Mouse (Mus musculus) cortical plate, adult 2 months (tissue): Measurements from ENCODE around the gene Fbf1. TPM values are rescaled to one million over a fixed set of nuclear protein-coding genes. Genes with fewer than 3 reads are reported as not detected.
A peak's percentile ranks its signal among the peaks of the same experiment; 100 is the strongest.

Source experiments
- H3K27ac ChIP-seq: fragments of 200-500 bp; 2 replicates; pipeline ENCODE4 v1.5.1; 2012; ENCODE audit warnings: low read length, control low read depth, inconsistent platforms; ENCODE audit not compliant: insufficient read depth
- H3K4me1 ChIP-seq: fragments of 200-500 bp; 2 replicates; pipeline ENCODE4 v1.6.1; 2011; ENCODE audit warnings: low read length; ENCODE audit not compliant: control insufficient read depth, insufficient read depth
- H3K4me3 ChIP-seq: fragments of 200-500 bp; 2 replicates; pipeline ENCODE4 v1.5.1; 2011; ENCODE audit warnings: mild to moderate bottlenecking, low read length, control low read depth; ENCODE audit not compliant: insufficient read depth
- CTCF ChIP-seq: fragments of 200-500 bp; IDR thresholded peaks from 2 replicates; pipeline ENCODE4 v1.5.1; 2011; ENCODE audit warnings: mild to moderate bottlenecking, control low read depth, low read length; ENCODE audit not compliant: insufficient read depth; ENCODE audit errors: extremely low read depth
- POLR2A ChIP-seq: fragments of 200-500 bp; IDR thresholded peaks from 2 replicates; pipeline ENCODE4 v1.6.1; 2011; ENCODE audit warnings: mild to moderate bottlenecking, low read length, control low read depth; ENCODE audit not compliant: insufficient read depth; ENCODE audit errors: extremely low read depth
- polyA plus RNA-seq: library from polyadenylated mRNA; depleted of rRNA; stranded (reverse); fragments of >200 nt; gene quantifications from 2 replicates; pipeline ENCODE4 v1.2.3, GENCODE M21; 2012

Gene Fbf1
- polyA plus RNA-seq, 1 experiment, result 103 TPM

DNA sequence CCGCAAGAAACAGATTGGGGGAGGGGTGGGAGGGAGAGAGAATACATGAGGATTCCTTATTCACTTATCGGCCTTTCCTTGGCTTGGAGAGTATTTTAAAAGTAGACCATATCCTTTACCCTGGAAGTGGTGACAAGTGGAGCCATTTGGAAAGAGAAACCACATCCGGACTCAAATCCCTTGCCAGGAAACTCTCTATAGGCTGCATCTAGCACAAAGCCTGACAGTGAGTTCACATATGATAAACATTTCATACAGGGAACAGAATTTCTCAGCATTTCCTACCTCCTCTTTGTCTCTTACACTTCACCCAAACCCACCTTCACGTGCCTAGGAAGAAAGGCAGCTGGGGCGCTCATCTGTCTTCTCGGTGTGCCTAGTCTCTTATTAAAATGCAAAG lies 734 bp downstream of the Fbf1 start:
- peak overlapping the region; percentile 51 for H3K4me3 ChIP-seq
- TF ChIP-seq POLR2A (no peak), CTCF (no peak)
- peaks cover 1% of the 10 kb centered on the region for H3K4me1 ChIP-seq
- no peak overlapping the region for H3K27ac ChIP-seq

DNA sequence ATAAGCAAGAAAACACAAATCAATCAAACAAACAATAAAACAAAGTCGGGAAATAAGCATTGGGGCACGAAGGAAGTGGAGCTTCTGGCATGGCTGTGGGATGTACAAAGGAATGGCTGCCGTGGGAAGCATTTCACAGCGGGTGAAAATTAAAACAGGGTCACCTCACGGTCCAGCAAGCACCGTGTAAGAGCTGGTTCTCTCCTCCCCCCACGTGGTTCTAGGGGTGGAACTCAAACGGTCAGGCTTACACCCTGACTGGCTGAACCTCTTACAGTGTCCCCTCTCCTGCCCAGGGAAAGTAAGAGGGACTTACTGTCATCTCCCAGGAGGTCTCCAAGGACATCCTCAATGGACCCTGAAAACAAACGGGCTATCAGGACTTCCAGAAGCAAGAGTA lies 5.0 kb downstream of the Fbf1 start:
- H3K4me1 ChIP-seq, result peaks cover 2% of the 10 kb centered on the region
- H3K27ac ChIP-seq, result no peak overlapping the region
- TF ChIP-seq CTCF (no peak), POLR2A (no peak)
- no peak overlapping the region for H3K4me3 ChIP-seq

DNA sequence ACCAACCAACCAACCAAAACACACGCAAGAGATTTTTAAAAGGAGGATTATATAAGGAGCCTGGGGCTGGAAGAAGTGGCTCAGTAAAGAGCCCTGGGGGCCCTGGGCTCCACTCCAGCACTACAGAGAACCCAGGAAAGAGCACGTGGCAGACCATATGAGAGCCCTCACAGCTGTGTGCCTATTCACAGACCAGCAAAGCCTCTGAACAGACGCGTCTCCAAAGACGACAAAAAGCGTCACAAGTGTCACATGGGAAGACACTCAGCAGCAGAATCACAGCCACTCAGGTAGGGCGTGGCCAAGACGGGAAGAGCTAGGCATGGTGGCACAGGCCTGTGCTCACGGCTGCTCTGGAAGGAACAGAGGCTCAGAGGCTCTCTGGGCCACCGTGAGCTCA lies 5.8 kb downstream of the Fbf1 start:
- Histone ChIP-seq H3K4me3 (no peak overlapping the region), H3K27ac (no peak overlapping the region), H3K4me1 (peaks cover 2% of the 10 kb centered on the region)
- peak; percentile 69; the same call in 1 of the 2 replicates for TF ChIP-seq POLR2A
- no peak for TF ChIP-seq CTCF

DNA sequence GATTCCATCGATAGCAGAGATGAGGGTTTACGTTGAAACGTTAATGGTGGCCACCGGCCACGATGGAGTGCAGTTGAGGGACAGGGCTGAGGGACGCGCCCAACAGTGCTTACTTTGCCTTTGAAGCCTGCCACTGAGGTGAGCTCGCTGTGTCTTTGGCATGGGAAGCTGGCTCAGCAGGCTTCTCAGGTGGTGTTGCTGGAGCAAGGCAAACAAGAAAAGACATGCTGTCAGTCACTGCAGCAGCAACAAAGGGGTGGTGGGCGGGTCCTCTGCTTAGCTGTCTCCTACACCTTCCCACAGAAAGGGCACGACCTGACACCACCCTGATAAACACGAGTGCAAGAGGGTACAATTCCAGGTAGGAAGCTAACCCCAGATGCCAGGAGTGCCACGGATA lies 6.7 kb downstream of the Fbf1 start:
- TF ChIP-seq POLR2A, result no peak
- no peak for TF ChIP-seq CTCF
- H3K4me1 ChIP-seq, result peaks cover 2% of the 10 kb centered on the region; the same call in 1 of the 2 replicates
- no peak overlapping the region for H3K4me3 ChIP-seq
- H3K27ac ChIP-seq, result no peak overlapping the region

DNA sequence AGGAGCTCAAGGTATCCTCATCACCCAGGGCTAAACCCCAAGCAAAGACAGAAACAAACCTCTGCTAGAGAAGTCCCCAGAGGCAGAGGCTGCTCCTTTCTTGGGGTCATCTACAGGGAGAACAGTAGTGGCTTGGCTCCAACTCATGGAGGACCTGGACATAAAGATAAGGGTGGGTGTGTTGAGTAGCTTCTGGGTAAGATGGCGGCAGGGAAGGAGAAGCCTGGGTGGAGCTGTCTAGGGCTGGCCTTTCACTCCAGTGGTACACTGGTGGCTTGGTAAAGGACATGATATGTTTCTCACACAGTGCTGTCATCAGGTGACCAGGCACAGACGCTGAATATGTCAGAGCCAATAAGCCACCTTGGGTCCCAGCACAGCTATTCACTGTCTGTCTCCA lies 17.0 kb downstream of the Fbf1 start:
- peaks cover 3% of the 10 kb centered on the region for H3K4me1 ChIP-seq
- TF ChIP-seq CTCF (no peak), POLR2A (no peak)
- H3K27ac ChIP-seq, result no peak overlapping the region
- no peak overlapping the region for H3K4me3 ChIP-seq

DNA sequence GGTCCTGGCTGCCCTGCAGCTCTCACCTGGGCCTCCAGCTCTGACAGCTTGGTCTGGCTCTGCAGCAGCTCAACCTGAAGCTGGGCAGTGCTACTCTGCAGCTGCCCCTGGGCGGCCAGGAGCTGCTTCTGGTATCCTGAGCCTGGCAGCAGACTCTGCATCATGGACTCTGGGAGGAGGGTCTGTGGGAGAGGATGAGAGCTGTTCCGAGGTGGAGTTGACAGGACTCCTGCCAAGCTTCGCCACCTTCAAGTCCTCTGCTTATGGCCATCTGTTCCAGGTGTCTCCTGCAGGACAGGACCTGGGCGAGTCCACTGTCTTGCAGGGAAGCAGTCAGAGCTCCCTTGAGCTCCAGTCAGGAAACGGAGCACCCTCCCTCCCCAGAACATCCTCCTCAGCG lies 18.6 kb downstream of the Fbf1 start:
- Histone ChIP-seq H3K4me3 (no peak overlapping the region), H3K27ac (no peak overlapping the region), H3K4me1 (peaks cover 6% of the 10 kb centered on the region)
- TF ChIP-seq CTCF, result no peak
- no peak for TF ChIP-seq POLR2A

DNA sequence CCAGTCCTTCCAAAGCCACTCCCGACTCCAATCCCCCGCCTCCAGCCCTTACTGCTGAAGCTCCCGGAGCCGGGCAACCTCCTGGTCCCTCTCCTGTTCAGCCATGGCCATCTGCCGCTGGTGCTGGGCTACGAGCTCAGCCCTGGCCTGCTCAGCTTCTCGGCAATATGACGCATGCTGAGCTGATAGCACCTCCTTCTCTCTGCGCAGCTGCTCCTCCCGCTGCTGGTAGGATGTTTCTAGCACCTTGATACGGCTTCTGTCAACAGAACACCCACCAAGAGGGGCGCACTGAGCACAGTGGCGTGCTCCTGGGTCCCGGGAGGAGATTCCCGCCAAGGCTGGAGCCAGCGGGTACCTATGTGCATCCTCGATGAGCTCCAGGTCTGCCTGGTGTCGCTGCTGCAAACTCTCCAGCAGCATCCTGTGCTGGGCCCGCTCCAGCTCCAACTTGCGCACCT lies 19.2 kb downstream of the Fbf1 start:
- Histone ChIP-seq H3K4me3 (no peak overlapping the region), H3K27ac (0 out of 2 replicates have a peak overlapping the region, but pooled peaks have one; percentile 24), H3K4me1 (peaks cover 6% of the 10 kb centered on the region)
- TF ChIP-seq CTCF (no peak), POLR2A (peak; percentile 14; the same call in 1 of the 2 replicates)

DNA sequence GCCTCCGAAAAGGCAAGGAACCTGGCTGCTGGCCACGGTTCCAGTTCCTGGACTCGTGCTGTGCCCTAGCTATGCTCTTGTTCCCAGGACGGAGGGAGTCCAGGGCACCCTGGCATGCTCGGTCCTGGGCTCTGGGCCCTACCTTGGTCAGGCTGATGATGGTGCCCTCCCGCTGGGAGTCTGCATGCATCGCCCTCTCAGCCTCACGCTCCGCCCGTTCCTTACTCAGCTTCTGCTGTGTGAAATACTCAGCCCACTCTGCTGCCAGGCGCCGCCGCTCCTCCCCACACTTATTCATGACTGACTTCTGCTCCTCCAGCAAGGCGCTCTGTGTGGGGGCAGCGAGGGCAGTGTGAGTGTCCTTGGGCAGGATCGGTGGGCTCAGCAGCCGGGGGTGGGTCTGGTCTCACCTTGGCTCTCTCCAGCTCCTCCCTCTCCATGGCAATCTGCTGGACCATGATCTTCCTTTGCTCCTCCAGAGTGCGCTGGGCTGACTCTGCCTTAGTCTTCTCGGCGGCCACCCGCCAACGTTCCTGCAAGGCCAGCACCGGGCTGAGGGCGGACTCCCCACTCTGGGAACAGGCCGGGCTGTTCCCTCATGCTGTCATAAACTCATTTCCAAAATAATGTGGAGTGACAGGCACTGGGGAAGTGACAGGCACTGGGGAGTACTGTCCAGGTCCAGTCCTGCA lies 21.5 kb downstream of the Fbf1 start:
- peaks cover 6% of the 10 kb centered on the region for H3K4me1 ChIP-seq
- no peak overlapping the region for H3K4me3 ChIP-seq
- TF ChIP-seq POLR2A (peak; percentile 34; the same call in 1 of the 2 replicates), CTCF (no peak)
- peak overlapping the region; percentile 58; the same call in 1 of the 2 replicates for H3K27ac ChIP-seq

DNA sequence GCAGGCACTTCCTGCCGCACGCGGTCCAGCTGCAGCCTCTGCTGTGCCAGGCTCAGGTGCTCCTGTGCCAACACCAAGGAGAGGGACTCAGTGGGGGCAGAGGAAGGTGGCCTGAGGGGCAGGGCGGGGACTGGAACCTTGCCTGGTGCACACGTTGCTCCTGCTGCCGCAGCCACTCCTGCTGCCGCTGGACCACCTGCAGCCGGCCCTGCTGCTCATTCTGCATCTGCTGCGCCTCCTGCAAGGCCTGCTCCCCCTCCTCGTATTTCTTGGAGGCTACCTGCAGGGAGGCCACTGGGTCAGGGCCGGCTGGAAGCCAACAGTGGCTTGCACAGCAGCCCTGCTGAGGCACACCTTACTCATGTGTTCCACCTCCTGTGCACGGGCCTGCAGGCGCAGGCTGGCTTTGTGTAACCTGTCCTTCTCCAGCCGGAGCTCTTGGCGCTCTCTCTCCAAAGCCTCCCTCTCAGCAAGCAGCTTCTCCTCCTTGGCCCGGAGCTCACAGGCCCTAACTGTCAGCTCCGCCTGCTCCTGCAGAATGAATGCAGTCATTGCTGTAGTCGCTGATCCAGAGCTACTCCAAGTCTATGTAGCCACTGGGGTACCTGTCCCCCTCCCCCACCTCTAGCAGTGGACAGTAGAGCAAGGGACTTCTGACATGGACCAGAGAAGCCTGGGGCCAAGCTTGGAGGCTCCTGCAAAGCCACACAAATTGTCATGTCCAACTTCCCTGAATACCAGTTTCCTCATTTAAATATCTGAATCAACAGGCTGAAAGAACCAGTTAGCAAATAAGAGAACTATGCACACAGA lies 22.3 kb downstream of the Fbf1 start:
- Histone ChIP-seq H3K4me1 (peaks cover 6% of the 10 kb centered on the region), H3K4me3 (no peak overlapping the region), H3K27ac (peak overlapping the region; percentile 11; the same call in 1 of the 2 replicates)
- TF ChIP-seq CTCF (no peak), POLR2A (no peak)
